Mouse (Mus musculus): Measurements from ENCODE around the gene Stx8.

Stx8 gene

GRCm38 (mm10) chr11:68070086-68070485 lies 104.1 kb downstream of the Stx8 start:
- in situ Hi-C loops (cut with MboI; ENCODE audit: low pct_unique_long_range_greater_than_20kb in 1 of 2, low sequenced_read_pairs in 2 of 2, unreplicated experiment in 1 of 2): no loop called here

GRCm38 (mm10) chr11:68071836-68072235 lies 105.8 kb downstream of the Stx8 start:
- in situ Hi-C loops (cut with MboI; ENCODE audit: low pct_unique_long_range_greater_than_20kb in 1 of 2, low sequenced_read_pairs in 2 of 2, unreplicated experiment in 1 of 2): no loop called here

GRCm38 (mm10) chr11:68072597-68073210 lies 106.7 kb downstream of the Stx8 start:
- in situ Hi-C loops (cut with MboI; ENCODE audit: low pct_unique_long_range_greater_than_20kb in 1 of 2, low sequenced_read_pairs in 2 of 2, unreplicated experiment in 1 of 2): no loop called here

GRCm38 (mm10) chr11:68074686-68075085 lies 108.7 kb downstream of the Stx8 start:
- in situ Hi-C loops (cut with MboI; ENCODE audit: low pct_unique_long_range_greater_than_20kb in 1 of 2, low sequenced_read_pairs in 2 of 2, unreplicated experiment in 1 of 2): no loop called here

GRCm38 (mm10) chr11:68075331-68075730 lies 109.3 kb downstream of the Stx8 start:
- in situ Hi-C loops (cut with MboI; ENCODE audit: low pct_unique_long_range_greater_than_20kb in 1 of 2, low sequenced_read_pairs in 2 of 2, unreplicated experiment in 1 of 2): no loop called here

GRCm38 (mm10) chr11:68079756-68080155 lies 113.8 kb downstream of the Stx8 start:
- in situ Hi-C loops (cut with MboI; ENCODE audit: low pct_unique_long_range_greater_than_20kb in 1 of 2, low sequenced_read_pairs in 2 of 2, unreplicated experiment in 1 of 2): no loop called here

GRCm38 (mm10) chr11:68080999-68081398 lies 115.0 kb downstream of the Stx8 start:
- in situ Hi-C loops (cut with MboI; ENCODE audit: low pct_unique_long_range_greater_than_20kb in 1 of 2, low sequenced_read_pairs in 2 of 2, unreplicated experiment in 1 of 2): no loop called here

- in situ Hi-C loops (cut with MboI; ENCODE audit: low pct_unique_long_range_greater_than_20kb in 1 of 2, low sequenced_read_pairs in 2 of 2, unreplicated experiment in 1 of 2): no loop called here
Observed at GRCm38 (mm10) chr11:68082756-68083155, 116.8 kb downstream of the Stx8 start.

GRCm38 (mm10) chr11:68083562-68083961 lies 117.6 kb downstream of the Stx8 start:
- in situ Hi-C loops (cut with MboI; ENCODE audit: low pct_unique_long_range_greater_than_20kb in 1 of 2, low sequenced_read_pairs in 2 of 2, unreplicated experiment in 1 of 2): no loop called here

- in situ Hi-C loops (cut with MboI; ENCODE audit: low pct_unique_long_range_greater_than_20kb in 1 of 2, low sequenced_read_pairs in 2 of 2, unreplicated experiment in 1 of 2): no loop called here
Observed at GRCm38 (mm10) chr11:68086221-68086620, 120.2 kb downstream of the Stx8 start.

- in situ Hi-C loops (cut with MboI; ENCODE audit: low pct_unique_long_range_greater_than_20kb in 1 of 2, low sequenced_read_pairs in 2 of 2, unreplicated experiment in 1 of 2): no loop called here
Observed at GRCm38 (mm10) chr11:68089426-68089825, 123.4 kb downstream of the Stx8 start.

GRCm38 (mm10) chr11:68089885-68090592 lies 124.0 kb downstream of the Stx8 start:
- in situ Hi-C loops (cut with MboI; ENCODE audit: low pct_unique_long_range_greater_than_20kb in 1 of 2, low sequenced_read_pairs in 2 of 2, unreplicated experiment in 1 of 2): no loop called here

- in situ Hi-C loops (cut with MboI; ENCODE audit: low pct_unique_long_range_greater_than_20kb in 1 of 2, low sequenced_read_pairs in 2 of 2, unreplicated experiment in 1 of 2): no loop called here
Observed at GRCm38 (mm10) chr11:68091975-68092759, 126.2 kb downstream of the Stx8 start.

- in situ Hi-C loops (cut with MboI; ENCODE audit: low pct_unique_long_range_greater_than_20kb in 1 of 2, low sequenced_read_pairs in 2 of 2, unreplicated experiment in 1 of 2): no loop called here
Observed at GRCm38 (mm10) chr11:68101598-68101997, 135.6 kb downstream of the Stx8 start.

GRCm38 (mm10) chr11:68103480-68103879 lies 137.5 kb downstream of the Stx8 start:
- in situ Hi-C loops (cut with MboI; ENCODE audit: low pct_unique_long_range_greater_than_20kb in 1 of 2, low sequenced_read_pairs in 2 of 2, unreplicated experiment in 1 of 2): no loop called here

- in situ Hi-C loops (cut with MboI; ENCODE audit: low pct_unique_long_range_greater_than_20kb in 1 of 2, low sequenced_read_pairs in 2 of 2, unreplicated experiment in 1 of 2): no loop called here
Observed at GRCm38 (mm10) chr11:68106053-68106452, 140.1 kb downstream of the Stx8 start.

- in situ Hi-C loops (cut with MboI; ENCODE audit: low pct_unique_long_range_greater_than_20kb in 1 of 2, low sequenced_read_pairs in 2 of 2, unreplicated experiment in 1 of 2): no loop called here
Observed at GRCm38 (mm10) chr11:68113454-68114100, 147.6 kb downstream of the Stx8 start.

- in situ Hi-C loops (cut with MboI; ENCODE audit: low pct_unique_long_range_greater_than_20kb in 1 of 2, low sequenced_read_pairs in 2 of 2, unreplicated experiment in 1 of 2): no loop called here
Observed at GRCm38 (mm10) chr11:68114202-68114601, 148.2 kb downstream of the Stx8 start.

- in situ Hi-C loops (cut with MboI; ENCODE audit: low pct_unique_long_range_greater_than_20kb in 1 of 2, low sequenced_read_pairs in 2 of 2, unreplicated experiment in 1 of 2): no loop called here
Observed at GRCm38 (mm10) chr11:68116157-68116556, 150.2 kb downstream of the Stx8 start.
